Mouse (Mus musculus) heart, adult 8-10 months (tissue): ENCODE data around the gene Prkg1. TPM values are rescaled to one million over a fixed set of nuclear protein-coding genes. Genes with fewer than 3 reads are reported as not detected.

Experiments
- DNase-seq: peaks from one replicate; pipeline ENCODE4 v3.0.0; 2022; ENCODE audit warnings: low spot score
- total RNA-seq, 4 experiments: library from RNA; stranded (reverse); gene quantifications; 2 replicates each; pipeline ENCODE4 v1.2.4; 2022

The Prkg1 gene
- total RNA-seq, 4 experiments from 2014 or later, result 10.6 to 16.1 (median 12.2) TPM

DNA sequence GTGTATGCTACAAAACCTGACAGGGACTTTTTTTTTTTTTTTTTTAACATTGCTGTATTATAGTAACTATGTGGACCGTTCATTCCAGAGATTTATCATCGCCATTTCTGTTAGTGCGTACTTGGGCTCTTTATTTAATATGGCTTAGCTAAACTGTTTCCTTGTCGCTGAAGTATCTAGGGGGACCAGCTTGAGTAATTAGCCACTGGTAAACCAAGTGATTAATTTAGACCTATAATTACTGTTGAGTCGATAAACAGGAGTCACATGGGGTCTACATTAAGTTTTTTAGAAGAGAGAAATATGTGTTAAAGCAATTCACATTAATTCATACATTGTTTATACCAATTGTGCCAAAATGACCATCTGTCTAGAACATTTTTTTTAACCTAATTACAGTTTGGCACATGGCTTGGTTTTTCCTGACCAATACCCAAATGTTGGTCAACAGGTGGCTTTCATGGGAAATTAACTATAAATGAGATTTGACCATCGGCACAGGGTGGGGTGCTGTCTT is 605.8 kb downstream of the Prkg1 start:
- no peak for DNase-seq

GRCm38 (mm10) chr19:31153399-31153798 is 611.4 kb downstream of the Prkg1 start:
- DNase-seq, result no peak

DNA sequence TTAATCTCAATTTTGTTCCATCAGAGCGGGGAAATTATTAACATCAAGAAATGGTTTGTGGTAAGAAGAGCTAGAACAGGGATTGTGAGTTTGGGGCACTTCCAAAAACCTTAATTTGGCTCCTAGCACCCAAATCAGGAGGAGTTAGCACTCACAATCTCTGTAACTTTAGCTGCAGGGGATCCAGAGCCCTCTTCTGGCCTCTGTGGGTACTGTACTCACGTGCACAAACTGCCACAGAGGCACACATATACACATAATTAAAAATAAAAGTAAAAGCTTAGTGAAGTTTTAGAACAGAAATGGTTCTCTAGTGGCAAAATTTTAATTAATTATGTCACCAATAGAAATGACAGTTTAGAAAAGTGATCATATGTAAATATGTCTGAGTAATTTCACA is 614.9 kb downstream of the Prkg1 start:
- no peak for DNase-seq

GRCm38 (mm10) chr19:31147457-31147856 is 617.4 kb downstream of the Prkg1 start:
- DNase-seq, result no peak

- DNase-seq, result no peak
Measured at GRCm38 (mm10) chr19:31146156-31146555, 618.7 kb downstream of the Prkg1 start.

GRCm38 (mm10) chr19:31141905-31142304 is 622.9 kb downstream of the Prkg1 start:
- no peak for DNase-seq

- DNase-seq, result no peak
Measured at GRCm38 (mm10) chr19:31136316-31136715, 628.5 kb downstream of the Prkg1 start.

DNA sequence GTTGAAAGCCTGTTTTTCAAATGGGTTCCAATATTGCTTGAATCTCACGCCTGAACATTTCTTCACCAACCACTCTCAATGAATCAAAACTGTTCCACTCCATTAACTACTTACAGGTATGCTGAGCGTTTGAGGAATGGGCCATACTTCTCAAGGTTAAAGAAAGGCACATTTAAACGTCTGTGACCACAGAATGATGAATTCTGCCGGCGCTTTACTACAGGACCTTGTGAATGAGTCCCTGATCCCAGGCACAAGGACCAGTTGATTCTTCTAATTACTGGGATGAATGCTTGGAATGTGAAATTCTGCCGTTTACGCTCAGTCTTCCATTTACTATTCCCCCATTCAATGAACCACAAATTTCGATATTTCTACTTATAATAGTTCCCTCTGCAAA is 632.2 kb downstream of the Prkg1 start:
- no peak for DNase-seq

DNA sequence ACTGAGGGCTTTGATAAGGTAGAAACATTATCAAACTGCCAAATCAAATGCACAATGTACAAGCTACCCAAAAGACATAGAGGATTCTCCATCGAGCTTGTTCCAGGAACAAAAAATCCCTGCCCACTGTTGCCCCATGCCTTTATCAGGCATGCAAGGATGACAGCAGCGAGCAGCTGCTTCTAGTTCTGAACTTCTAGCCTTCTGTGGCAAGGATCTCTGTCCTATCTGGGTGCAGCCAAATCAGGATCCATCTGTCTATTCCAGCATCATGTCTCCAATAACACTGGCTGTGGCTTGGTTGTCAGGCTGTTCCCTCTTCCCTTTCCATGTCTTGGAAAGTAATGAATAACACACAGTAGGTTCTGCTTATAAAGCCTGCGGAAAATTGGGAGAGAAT is 640.2 kb downstream of the Prkg1 start:
- DNase-seq, result no peak

DNA sequence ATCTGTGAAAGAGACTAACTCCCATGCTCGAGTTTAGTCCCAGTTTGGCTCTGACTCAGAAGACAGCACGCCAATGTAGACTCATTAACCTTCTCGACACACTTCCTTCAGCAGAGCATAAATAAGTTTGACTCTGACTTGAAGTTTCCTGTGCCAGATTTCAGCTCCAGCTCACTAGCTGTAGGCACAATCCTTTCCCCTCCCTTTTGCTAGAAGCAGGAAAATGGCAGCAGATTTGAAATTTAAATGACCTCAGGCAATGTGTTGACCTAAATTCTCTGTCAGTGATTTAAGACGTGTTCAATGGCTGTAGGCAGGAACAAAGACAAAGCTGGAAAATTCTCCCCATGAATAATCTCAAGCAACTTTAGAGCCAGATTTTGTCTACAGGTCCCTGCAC is 650.1 kb downstream of the Prkg1 start:
- DNase-seq, result no peak

GRCm38 (mm10) chr19:31106835-31107554 is 657.8 kb downstream of the Prkg1 start:
- DNase-seq, result no peak

DNA sequence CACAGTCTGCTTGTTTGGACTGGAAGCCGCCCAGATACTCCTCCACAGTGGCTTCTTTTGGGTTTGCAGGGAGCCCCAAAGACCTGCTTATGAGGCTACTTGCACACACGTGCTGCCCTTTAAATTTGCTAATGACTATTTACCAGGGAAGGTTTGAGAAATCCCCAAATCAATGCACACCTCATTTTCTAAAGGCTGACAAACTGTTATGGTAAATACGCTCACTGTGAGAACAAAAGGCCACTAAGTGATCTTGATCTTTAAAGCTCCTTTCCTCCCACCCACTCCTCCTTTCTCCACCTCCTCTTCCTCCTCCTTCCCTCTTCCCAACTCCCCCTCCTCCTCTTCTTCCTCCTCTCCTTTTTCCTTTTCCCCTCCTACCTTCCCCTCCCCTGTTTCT is 658.8 kb downstream of the Prkg1 start:
- DNase-seq, result no peak

- DNase-seq, result no peak
Measured at GRCm38 (mm10) chr19:31104764-31105163, 660.1 kb downstream of the Prkg1 start.

- no peak for DNase-seq
Measured at GRCm38 (mm10) chr19:31099369-31099768, 665.5 kb downstream of the Prkg1 start.

GRCm38 (mm10) chr19:31097857-31098256 is 667.0 kb downstream of the Prkg1 start:
- no peak for DNase-seq

- DNase-seq, result no peak
Measured at GRCm38 (mm10) chr19:31083761-31084160, 681.1 kb downstream of the Prkg1 start.

GRCm38 (mm10) chr19:31082662-31083429 is 682.0 kb downstream of the Prkg1 start, which contains the start of gene Cstf2t:
Gene Cstf2t (plus strand): TSS chr19:31082837.
- peak; percentile 100 for DNase-seq

- DNase-seq, result no peak
Measured at GRCm38 (mm10) chr19:31082226-31082625, 682.6 kb downstream of the Prkg1 start.

DNA sequence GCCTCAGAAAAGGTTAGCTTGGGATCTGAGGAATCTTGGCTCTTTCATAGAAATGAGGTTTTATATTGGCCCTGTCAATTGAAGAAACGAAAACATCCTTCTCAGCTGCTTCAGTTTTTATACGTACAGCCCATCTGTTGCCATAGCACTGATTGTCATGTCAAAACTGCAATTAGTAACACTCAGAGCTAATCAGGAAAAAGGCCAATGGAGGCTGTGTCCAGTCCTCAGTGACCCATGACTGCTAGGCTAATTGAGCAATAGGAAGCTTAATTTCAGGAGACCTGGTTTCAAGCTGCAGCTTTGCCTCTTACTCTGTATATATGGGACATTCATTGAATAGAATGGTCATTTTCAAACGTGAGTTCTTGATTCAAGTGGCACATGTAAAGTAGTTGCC is 686.6 kb downstream of the Prkg1 start:
- DNase-seq, result no peak

GRCm38 (mm10) chr19:31076106-31076505 is 688.7 kb downstream of the Prkg1 start:
- DNase-seq, result no peak

DNA sequence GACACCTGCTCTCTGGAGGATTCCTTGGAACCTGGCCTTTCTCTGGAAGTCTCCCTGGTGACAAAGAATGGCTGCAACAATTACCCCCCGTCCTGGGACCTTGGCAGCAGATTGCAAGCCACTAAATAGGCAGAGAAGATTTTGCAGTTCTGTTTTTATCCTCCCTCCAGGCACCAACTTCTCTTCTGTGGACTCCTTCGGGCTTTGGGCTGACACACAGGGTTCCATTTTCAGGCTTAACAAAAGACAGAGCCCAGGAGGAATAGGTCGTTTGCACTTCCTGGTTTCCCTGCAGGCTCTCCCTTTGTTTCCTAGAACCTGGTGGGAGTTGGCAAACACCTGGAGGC is 690.1 kb downstream of the Prkg1 start:
- DNase-seq, result no peak

DNA sequence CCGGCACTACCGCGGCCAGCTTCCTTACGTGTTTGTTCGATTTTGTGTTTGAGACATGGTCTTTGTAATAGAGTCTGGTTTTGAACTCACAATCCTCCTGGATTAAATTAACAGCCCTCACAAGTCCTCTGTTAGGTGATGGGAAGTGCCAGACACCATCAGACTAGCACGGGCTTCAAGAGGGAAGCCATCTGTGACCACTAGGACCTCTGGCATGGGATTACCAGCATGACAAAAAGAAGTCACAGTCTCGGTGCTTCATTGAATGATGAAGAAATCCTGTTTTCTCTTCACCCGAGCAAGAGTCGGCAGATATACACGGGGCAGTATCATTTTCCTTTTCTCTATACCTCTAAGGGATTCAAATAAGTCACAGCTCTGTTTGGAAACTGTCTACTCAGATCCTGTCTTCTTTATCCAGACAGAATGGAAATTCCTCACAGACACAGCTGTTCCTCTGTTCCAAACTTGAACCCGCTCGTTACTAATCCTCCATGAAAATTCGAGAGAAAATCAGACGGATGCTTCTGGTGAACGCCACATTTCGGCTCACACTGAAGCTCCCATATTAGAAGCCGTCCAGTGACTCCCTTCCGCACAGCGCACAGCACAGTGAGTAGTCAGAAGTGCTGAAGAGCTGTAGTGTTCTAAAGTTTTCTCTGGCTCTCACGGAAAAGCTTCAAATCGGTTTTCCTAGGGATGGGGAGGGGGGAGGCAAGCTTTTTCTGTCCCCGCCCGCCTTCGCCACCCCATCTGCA is 690.7 kb downstream of the Prkg1 start:
- DNase-seq, result no peak
